Mouse (Mus musculus) intestine, embryonic 15.5 days (tissue): Measurements from ENCODE around the gene Tspan31. TPM values are rescaled to one million over a fixed set of nuclear protein-coding genes. Genes with fewer than 3 reads are reported as not detected.
A peak's percentile ranks its signal among the peaks of the same experiment; 100 is the strongest.

Experiments used
- ATAC-seq: fragments of 200-750 bp; cut with Nextera tagmentation; 2 replicates; pipeline ENCODE4 v1.8.0; 2017; ENCODE audit warnings: moderate TSS enrichment, moderate library complexity
- H3K27ac ChIP-seq: fragments of 300-500 bp; sonication (generic); 2 replicates; pipeline ENCODE4 v1.5.1; 2015; ENCODE audit warnings: mild to moderate bottlenecking, inconsistent platforms
- H3K27me3 ChIP-seq: fragments of 300-500 bp; sonication (generic); replicated peaks from 2 replicates; pipeline ENCODE4 v1.6.1; 2015; ENCODE audit warnings: inconsistent platforms
- H3K36me3 ChIP-seq: fragments of 300-500 bp; sonication (generic); 2 replicates; pipeline ENCODE4 v1.6.1; 2015; ENCODE audit warnings: inconsistent platforms
- H3K4me1 ChIP-seq: fragments of 300-500 bp; sonication (generic); replicated peaks from 2 replicates; pipeline ENCODE4 v1.6.1; 2015; ENCODE audit warnings: inconsistent platforms
- H3K4me2 ChIP-seq: fragments of 300-500 bp; sonication (generic); replicated peaks from 2 replicates; pipeline ENCODE4 v1.6.1; 2015; ENCODE audit warnings: mild to moderate bottlenecking, inconsistent platforms
- H3K4me3 ChIP-seq: fragments of 300-500 bp; sonication (generic); replicated peaks from 2 replicates; pipeline ENCODE4 v1.5.1; 2015; ENCODE audit warnings: inconsistent platforms
- H3K9ac ChIP-seq: fragments of 300-500 bp; sonication (generic); 2 replicates; pipeline ENCODE4 v1.6.1; 2015; ENCODE audit warnings: inconsistent platforms
- H3K9me3 ChIP-seq: fragments of 300-500 bp; sonication (generic); 2 replicates; pipeline ENCODE4 v1.6.1; 2016; ENCODE audit warnings: inconsistent platforms
- WGBS: fragments of 180-500 bp; shearing (Covaris S2); methylation state at CpG from one replicate; pipeline ENCODE4 v1.1.7; 2015; 5-methylcytosine and 5-hydroxymethylcytosine counted together
- polyA plus RNA-seq: library from polyadenylated mRNA; unstranded; fragments of >200 nt; fragmentation: Nextera tagmentation; extraction: Ambion mirVana; gene quantifications from 2 replicates; pipeline ENCODE4 v1.2.1, GENCODE M21; 2015

The Tspan31 gene
- 167 and 181 TPM in 2 replicates for polyA plus RNA-seq

DNA sequence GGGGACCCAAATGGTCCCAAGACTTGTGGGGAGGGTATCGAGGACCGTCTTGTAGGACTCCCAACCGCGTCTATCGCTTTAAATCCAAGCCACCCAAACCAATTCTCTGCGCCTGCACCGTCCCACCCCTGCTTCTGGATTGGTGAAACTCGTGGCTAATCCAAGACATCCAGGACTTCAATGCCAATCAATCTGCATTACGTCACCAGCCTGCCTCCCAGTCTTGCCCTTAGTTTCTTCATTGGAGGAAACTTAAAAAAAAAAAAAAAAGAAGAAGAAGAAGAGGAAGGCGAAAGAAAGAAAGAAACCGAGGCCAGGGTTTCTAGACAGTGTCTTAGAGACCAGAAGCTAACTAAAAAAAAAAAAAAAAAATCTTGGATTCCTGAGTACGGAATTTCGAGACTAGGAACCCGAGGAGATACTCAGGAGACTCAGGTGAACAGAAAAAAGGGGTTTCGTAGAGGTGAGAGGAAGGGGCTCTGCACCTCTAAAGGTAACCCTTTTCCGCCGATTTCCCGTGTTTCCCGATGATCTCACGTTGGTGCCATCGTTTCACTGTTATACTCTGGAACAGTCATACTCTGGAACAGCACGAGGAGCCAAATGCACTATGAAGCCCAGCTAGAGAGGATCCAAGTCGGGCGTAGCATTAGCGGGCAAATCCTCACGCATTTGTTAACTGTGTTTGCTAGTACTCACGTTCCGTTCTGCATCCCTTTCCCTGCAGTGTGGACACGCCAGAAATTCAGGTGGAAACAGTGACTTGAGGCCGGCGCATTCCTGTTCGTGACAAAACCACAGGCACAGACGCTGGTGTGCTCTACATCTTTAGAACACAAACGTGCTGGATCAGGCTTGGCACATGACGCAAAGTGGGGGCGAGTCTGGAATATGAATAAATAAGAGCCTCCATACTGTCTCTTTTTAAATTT lies at the start of gene Tspan31:
TSS of gene Tspan31 (minus strand) at position 75 of the 932 bp plus-strand sequence.
- peak within 1 kb of the TSS; percentile 50 for H3K4me3 ChIP-seq
- peaks cover 24% of the 10 kb centered on the region for H3K4me1 ChIP-seq
- peak within 1 kb of the TSS; percentile 67 for H3K9ac ChIP-seq
- 1% methylated on average over 36 of the region's 36 CpGs for WGBS
- H3K9me3 ChIP-seq = no peaks in the 10 kb centered on the region
- peaks cover 24% of the 10 kb centered on the region for H3K36me3 ChIP-seq
- H3K27ac ChIP-seq = peak within 1 kb of the TSS; percentile 78
- ATAC-seq = peak; percentile 90
- H3K27me3 ChIP-seq = peaks cover 5% of the 10 kb centered on the region; the same call in 1 of the 2 replicates
- peak within 1 kb of the TSS; percentile 89 for H3K4me2 ChIP-seq

DNA sequence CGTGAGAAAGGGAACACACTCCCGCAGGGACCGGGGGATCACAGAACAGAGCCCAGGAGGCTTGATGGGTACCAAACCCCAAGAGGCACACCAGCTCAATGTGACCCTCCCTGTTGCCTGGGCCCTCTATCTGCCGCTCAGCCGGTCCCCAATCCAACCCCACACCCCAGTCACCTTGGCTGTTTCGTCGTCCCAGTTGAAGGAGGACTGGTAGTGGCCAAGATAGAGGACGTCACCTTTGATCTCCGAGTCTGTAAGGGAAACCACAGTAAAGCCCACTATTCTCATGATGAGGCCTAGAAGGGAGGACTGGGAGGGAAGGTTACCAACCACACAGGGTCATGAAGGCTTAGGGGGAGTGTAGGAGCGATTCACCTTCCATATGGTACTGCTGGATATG lies 49.2 kb upstream of the Tspan31 start:
- Histone ChIP-seq H3K4me2 (no peak overlapping the region), H3K36me3 (peaks cover 22% of the 10 kb centered on the region), H3K4me3 (no peak overlapping the region), H3K9ac (no peak overlapping the region), H3K27ac (no peak overlapping the region), H3K9me3 (no peaks in the 10 kb centered on the region), H3K27me3 (no peaks in the 10 kb centered on the region), H3K4me1 (0 out of 2 replicates have a peak, but pooled peaks cover 12% of the 10 kb centered on the region)
- WGBS = 92% methylated on average over 10 of the region's 10 CpGs
- ATAC-seq = no peak

DNA sequence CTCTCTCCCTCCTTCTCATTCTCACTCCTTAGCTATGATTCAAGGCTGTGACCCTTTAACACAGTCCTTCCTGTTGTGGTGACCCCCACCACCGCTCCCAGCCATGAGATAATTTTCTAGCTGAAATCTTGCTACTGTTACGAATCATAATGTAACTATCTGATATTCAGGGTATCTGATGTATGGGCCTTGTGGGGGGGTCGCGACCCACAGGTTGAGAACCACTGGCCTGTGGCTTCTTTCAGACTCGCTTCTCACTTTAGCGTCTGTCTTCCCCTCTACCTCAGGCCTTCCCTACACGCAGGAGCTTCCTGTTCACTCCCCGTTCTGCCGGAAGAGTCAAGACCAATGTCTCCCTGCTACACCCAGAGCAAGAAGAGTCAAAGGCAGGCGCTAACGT lies 48.4 kb upstream of the Tspan31 start:
- H3K9me3 ChIP-seq = no peaks in the 10 kb centered on the region
- no peak overlapping the region for H3K9ac ChIP-seq
- H3K36me3 ChIP-seq = peaks cover 22% of the 10 kb centered on the region
- WGBS = 89% methylated on average over 11 of the region's 11 CpGs
- H3K4me2 ChIP-seq = no peak overlapping the region
- no peak overlapping the region for H3K27ac ChIP-seq
- no peak overlapping the region for H3K4me3 ChIP-seq
- H3K27me3 ChIP-seq = no peaks in the 10 kb centered on the region
- no peak for ATAC-seq
- 0 out of 2 replicates have a peak, but pooled peaks cover 12% of the 10 kb centered on the region for H3K4me1 ChIP-seq

DNA sequence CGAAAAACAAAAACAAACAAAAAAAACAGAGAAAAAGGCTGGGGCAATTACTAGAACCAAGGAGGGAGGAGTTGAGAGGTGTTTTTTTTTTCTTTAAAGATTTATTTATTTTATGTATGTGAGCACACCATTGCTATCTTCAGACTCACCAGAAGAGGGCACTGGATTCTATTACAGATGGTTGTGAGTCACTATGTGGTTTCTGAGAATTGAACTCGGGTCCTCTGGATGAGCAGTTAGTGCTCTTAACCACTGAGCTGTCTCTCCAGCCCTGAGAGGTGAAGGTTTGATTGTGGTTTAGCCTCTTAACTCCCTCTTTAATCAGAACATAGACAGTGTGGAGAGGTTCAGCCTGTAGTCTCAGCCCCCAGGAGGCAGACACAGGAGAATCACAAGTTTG lies 45.0 kb upstream of the Tspan31 start:
- Histone ChIP-seq H3K4me3 (no peak overlapping the region), H3K9me3 (no peaks in the 10 kb centered on the region), H3K36me3 (peaks cover 22% of the 10 kb centered on the region), H3K27ac (no peak overlapping the region), H3K4me2 (no peak overlapping the region), H3K9ac (no peak overlapping the region), H3K27me3 (no peaks in the 10 kb centered on the region), H3K4me1 (0 out of 2 replicates have a peak, but pooled peaks cover 3% of the 10 kb centered on the region)
- ATAC-seq = no peak
- WGBS = 81% methylated on average over 2 of the region's 2 CpGs

DNA sequence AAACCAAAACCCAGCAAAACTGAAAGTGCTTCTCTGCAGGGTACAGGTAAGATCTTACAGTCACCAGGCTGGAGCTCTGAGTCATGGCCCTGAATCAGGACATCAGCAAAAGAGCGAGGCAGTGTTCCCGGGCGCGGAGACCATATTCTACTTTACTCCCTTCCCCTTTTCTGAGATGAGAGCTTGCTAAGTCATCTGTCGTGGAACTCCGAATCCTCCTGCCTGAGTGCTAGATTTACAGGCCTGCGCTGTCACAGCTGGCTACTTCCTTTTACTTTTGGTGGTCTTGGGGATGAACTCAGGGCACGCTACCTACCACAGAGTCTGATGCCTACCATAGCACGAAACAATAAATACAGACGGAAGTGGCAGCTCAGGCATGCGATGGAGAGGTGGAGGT lies 44.3 kb upstream of the Tspan31 start:
- H3K36me3 ChIP-seq = peaks cover 22% of the 10 kb centered on the region
- 88% methylated on average over 11 of the region's 11 CpGs for WGBS
- H3K27me3 ChIP-seq = no peaks in the 10 kb centered on the region
- H3K9ac ChIP-seq = no peak overlapping the region
- H3K27ac ChIP-seq = no peak overlapping the region
- H3K4me2 ChIP-seq = no peak overlapping the region
- no peak overlapping the region for H3K4me3 ChIP-seq
- no peak for ATAC-seq
- no peaks in the 10 kb centered on the region for H3K4me1 ChIP-seq
- H3K9me3 ChIP-seq = no peaks in the 10 kb centered on the region

DNA sequence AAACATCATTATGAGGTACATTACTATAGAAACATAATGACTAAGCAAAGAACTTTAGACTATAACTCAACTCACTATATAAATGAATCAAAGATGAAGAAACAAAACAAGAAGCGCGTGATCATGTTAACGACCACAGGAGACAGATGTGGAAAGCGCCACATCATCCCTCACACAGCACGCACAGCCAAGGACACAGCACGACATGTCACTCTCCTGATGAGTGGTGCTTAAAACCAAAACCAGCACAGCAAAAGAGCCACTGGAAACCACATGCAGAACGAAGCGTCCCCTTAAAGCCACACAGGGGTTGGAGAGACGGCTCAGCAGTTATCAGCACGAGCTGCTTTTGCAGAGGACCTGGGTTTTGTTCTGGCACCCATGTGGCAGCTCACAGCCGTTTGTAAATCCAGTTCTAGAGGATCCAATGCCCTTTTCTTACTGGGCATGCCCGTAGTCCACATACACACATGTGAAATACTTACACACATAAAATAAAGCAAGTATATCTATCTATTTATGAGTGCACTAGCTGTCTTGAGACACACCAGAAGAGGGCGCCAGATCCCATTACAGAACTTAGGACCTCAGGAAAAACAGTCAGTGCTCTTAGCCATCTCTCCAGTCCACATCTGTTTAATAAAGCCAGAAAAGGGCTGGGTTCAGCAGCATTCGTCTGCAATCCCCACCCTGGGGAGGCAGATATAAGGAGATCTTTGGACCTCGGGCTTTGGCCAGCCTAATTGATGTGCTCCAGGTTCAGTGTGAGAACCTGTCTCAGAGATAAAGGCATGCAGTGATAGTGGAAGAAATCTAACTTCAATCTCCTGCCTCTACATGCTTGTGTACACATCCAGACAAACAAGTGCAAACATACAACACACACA lies 41.2 kb upstream of the Tspan31 start:
- Histone ChIP-seq H3K9ac (no peak overlapping the region), H3K4me2 (no peak overlapping the region), H3K27ac (no peak overlapping the region), H3K4me1 (no peaks in the 10 kb centered on the region), H3K9me3 (no peaks in the 10 kb centered on the region), H3K36me3 (peaks cover 6% of the 10 kb centered on the region; the same call in 1 of the 2 replicates), H3K4me3 (no peak overlapping the region), H3K27me3 (no peaks in the 10 kb centered on the region)
- ATAC-seq = peak; percentile 57
- 90% methylated on average over 15 of the region's 15 CpGs for WGBS

DNA sequence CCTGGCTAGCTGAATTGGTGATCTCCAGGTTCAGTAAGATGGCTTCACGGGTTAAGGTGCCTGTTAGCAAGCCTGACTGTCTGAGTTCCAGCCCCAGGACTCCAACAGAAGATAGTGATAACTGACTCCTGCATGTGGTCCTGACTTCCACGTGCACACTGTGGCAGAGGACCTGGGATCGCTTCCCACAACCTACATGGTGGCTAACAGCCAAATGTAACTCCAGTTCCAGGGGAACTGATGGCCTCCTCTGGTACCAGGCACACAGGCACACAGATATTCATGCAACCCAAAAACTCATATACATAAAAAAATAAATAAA lies 38.2 kb upstream of the Tspan31 start:
- no peak; the same call in 1 of the 2 replicates for ATAC-seq
- Histone ChIP-seq H3K27ac (no peak overlapping the region), H3K9ac (no peak overlapping the region), H3K9me3 (no peaks in the 10 kb centered on the region), H3K4me3 (no peak overlapping the region), H3K4me1 (no peaks in the 10 kb centered on the region), H3K4me2 (no peak overlapping the region), H3K36me3 (no peaks in the 10 kb centered on the region), H3K27me3 (no peaks in the 10 kb centered on the region)
- WGBS = 76% methylated on average over 3 of the region's 3 CpGs

DNA sequence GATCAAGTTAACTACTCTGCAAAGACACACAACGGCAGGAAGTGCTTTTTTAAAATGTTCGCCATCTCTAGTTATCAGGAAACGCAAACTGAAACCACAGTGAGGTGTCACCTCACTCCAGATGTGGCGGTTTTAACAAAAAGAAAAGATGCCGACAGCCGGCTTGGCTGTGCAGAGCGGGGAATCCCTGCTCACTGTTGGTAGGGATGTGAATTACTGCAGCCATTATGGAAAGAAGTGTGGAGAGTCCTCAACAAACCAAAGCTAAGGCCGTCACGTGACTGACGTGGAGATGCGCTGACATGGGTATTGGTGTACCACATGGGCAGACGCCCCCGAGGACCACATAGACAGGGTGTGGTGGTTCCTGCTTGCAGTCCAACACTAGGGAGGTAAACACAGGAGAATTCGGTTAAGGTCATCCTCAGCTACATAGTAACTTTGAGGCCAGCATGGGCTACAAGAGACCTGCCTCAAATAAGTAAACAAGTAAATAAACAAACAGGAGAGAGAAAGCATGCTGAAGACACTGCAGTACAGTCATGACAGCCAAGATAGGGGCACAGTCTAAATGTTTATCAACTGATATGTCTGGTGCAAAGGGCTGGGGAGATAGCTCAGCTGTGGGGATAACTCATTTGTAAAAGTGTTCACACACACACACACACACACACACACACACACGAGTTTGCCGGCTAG lies 37.6 kb upstream of the Tspan31 start:
- H3K4me2 ChIP-seq = no peak overlapping the region
- H3K9ac ChIP-seq = no peak overlapping the region
- no peaks in the 10 kb centered on the region for H3K27me3 ChIP-seq
- no peak; the same call in 1 of the 2 replicates for ATAC-seq
- WGBS = 83% methylated on average over 16 of the region's 16 CpGs
- no peaks in the 10 kb centered on the region for H3K36me3 ChIP-seq
- no peaks in the 10 kb centered on the region for H3K9me3 ChIP-seq
- no peak overlapping the region for H3K27ac ChIP-seq
- no peak overlapping the region for H3K4me3 ChIP-seq
- no peaks in the 10 kb centered on the region for H3K4me1 ChIP-seq

DNA sequence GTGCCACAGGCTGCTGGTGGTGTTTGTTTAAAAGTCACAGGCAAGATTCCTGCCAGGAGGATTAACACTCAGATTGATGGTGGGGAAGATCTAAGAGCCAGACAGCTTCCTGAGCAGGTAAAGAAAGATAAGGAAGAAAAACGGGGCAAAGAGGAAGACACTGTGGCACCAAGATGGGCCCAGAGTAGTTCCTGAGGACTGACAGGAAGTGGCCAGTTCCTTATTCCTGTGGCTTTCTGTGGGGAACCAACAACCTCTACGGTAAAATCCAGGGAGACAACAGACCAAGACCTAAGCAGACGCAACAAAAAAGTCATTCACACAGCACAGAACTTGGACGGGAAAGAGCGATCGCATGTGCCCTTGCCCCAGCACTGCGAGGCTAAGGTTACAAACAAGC lies 33.6 kb upstream of the Tspan31 start:
- no peak for ATAC-seq
- H3K9me3 ChIP-seq = no peaks in the 10 kb centered on the region
- H3K4me3 ChIP-seq = no peak overlapping the region
- no peaks in the 10 kb centered on the region; the same call in 1 of the 2 replicates for H3K36me3 ChIP-seq
- H3K4me1 ChIP-seq = no peaks in the 10 kb centered on the region
- H3K27me3 ChIP-seq = no peaks in the 10 kb centered on the region
- WGBS = 55% methylated on average over 7 of the region's 7 CpGs
- H3K27ac ChIP-seq = no peak overlapping the region
- H3K9ac ChIP-seq = no peak overlapping the region
- H3K4me2 ChIP-seq = no peak overlapping the region

DNA sequence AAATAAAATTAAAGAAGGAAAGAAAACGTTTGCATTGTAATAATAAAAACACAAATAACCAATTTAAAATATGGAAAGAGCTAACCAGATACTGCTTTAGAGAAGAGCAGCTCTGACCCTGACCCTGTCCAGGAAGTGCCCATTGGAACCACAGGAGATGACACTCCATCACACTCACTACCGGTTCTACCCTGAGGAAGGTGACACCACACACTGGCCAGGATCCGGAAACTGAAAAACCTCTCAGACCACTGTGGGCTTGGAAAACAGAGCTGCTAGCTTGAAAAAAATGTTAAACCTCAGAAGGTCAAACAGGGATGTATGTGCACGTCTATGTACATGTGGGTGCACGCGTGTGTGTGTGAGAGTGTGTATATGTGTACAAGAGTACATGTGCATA lies 31.1 kb upstream of the Tspan31 start:
- ATAC-seq = no peak
- WGBS = 84% methylated on average over 6 of the region's 6 CpGs

DNA sequence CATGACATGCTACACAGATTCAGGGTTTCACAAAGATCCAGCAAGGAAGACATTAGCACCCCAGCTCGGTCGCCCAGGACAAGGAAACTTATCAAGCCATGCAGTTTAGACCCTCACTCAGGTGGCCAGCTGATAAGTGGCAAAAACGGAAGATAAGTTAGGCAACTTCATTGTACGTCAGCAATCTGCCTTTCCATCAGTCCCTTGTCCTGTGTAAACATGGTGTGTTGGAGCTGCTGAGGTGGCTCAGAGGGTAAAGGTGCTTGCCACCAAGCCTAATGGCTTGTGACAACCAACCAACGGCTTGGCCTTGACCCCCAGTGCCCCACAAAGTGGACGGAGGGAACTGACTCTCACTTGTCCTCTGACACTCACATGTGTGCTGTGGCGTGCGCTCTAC lies 30.4 kb upstream of the Tspan31 start:
- 73% methylated on average over 8 of the region's 8 CpGs for WGBS
- H3K9ac ChIP-seq = no peak overlapping the region
- ATAC-seq = no peak
- no peaks in the 10 kb centered on the region for H3K4me1 ChIP-seq
- no peaks in the 10 kb centered on the region for H3K27me3 ChIP-seq
- H3K36me3 ChIP-seq = no peaks in the 10 kb centered on the region; the same call in 1 of the 2 replicates
- H3K4me3 ChIP-seq = no peak overlapping the region
- no peak overlapping the region for H3K4me2 ChIP-seq
- H3K9me3 ChIP-seq = no peaks in the 10 kb centered on the region
- no peak overlapping the region for H3K27ac ChIP-seq

More for the DNA sequence above, 31.1 kb upstream of the Tspan31 start:
- H3K36me3 ChIP-seq = no peaks in the 10 kb centered on the region; the same call in 1 of the 2 replicates
- no peak overlapping the region for H3K9ac ChIP-seq
- H3K4me2 ChIP-seq = no peak overlapping the region
- H3K4me1 ChIP-seq = no peaks in the 10 kb centered on the region
- H3K27me3 ChIP-seq = no peaks in the 10 kb centered on the region
- no peak overlapping the region for H3K4me3 ChIP-seq
- H3K9me3 ChIP-seq = no peaks in the 10 kb centered on the region
- no peak overlapping the region for H3K27ac ChIP-seq

DNA sequence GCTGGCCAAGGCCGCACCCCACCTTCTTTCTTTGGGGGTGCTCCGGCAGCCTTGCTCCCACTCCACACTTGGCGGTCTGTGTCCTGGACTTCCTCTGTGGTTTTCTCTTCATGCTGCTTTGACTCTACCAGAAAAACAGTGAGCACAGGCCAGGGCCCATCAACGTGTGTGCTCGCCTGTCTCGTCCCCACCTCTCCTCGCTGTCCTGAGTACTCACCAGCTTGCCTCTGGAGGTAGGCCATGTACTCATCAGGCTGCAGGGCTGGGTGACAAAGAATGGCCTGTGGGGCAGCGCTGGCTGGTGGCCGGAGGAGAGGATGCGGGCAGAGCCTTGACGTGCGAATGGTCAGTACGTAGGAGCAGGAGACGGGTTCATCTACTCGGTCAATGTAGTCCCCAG lies 29.8 kb upstream of the Tspan31 start:
- H3K9me3 ChIP-seq = no peaks in the 10 kb centered on the region
- 91% methylated on average over 15 of the region's 15 CpGs for WGBS

More for the DNA sequence above, 29.8 kb upstream of the Tspan31 start:
- no peak overlapping the region for H3K27ac ChIP-seq
- H3K4me3 ChIP-seq = no peak overlapping the region
- no peaks in the 10 kb centered on the region for H3K27me3 ChIP-seq
- no peaks in the 10 kb centered on the region; the same call in 1 of the 2 replicates for H3K36me3 ChIP-seq
- no peak for ATAC-seq
- no peak overlapping the region for H3K4me2 ChIP-seq
- no peaks in the 10 kb centered on the region for H3K4me1 ChIP-seq
- H3K9ac ChIP-seq = no peak overlapping the region
